Mouse (Mus musculus) liver, adult 2 months (tissue): ENCODE data around the gene Rorb.

Experiments used
- CTCF ChIP-seq: fragments of 200-500 bp; IDR thresholded peaks from 2 replicates; pipeline ENCODE4 v1.5.1; 2011; ENCODE audit warnings: low read depth, low read length, control low read depth
- POLR2A ChIP-seq: fragments of 200-500 bp; IDR thresholded peaks from 2 replicates; pipeline ENCODE4 v1.6.1; 2011; ENCODE audit warnings: low read length, control low read depth; ENCODE audit not compliant: insufficient read depth; ENCODE audit errors: extremely low read depth

DNA sequence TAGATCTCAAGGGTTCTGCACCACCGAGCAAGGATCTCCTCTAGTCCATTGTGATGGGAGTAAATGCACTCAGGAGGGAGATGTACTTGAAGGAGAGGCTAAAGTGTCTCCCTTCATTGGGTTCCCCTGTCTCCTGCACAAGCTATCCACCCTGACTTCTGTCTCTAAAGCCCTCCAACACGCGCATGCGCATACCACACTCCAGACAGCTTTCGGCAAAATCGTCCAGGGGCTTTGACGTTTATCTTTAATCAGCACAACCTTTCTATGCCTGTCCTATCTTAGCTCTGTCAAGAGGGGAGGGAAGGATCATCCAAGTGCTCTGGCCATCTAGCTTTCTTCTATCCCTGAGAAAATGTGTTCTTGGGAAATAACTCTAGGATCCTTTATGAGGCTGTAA lies 21.6 kb downstream of the Rorb start:
- no peak for TF ChIP-seq CTCF
- no peak for TF ChIP-seq POLR2A
